In genomic region chr8:83972150-83973120, GRCm38 (mm10) we compare ENCODE assay signal across 8 mouse cellular contexts. TPM values are rescaled to one million over a fixed set of nuclear protein-coding genes. Genes with fewer than 3 reads are reported as not detected.
DNase-seq lines count a peak whose midpoint lies in the region; ATAC-seq lines count a peak whose summit lies in the region.

TSS of gene Prkaca (plus strand) at chr8:83972993.

- WGBS in lung, embryonic 16.5 days, result under 1% methylated on average over 66 of the region's 94 CpGs

- peak within 1 kb of the TSS; percentile 88 for H3K9ac ChIP-seq in lung, embryonic 16.5 days (ENCODE audit: low read length)

- H3K4me1 ChIP-seq in lung, embryonic 16.5 days (replicated peaks; ENCODE audit: control insufficient read depth, insufficient read depth, low read length), result peaks cover 25% of the 10 kb centered on the region

- H3K36me3 ChIP-seq in lung, embryonic 16.5 days (ENCODE audit: control insufficient read depth, insufficient read depth, low read length), result peaks cover 15% of the 10 kb centered on the region

- peak; percentile 99 for ATAC-seq in hematopoietic stem cell, adult 5-6 weeks (replicated peaks in 1 of 2; ENCODE audit: insufficient read depth in 1 of 2, low FRiP score in 2 of 2, low TSS enrichment in 1 of 2, low read depth in 1 of 2, poor library complexity in 2 of 2, severe bottlenecking in 2 of 2)
- peak; percentile 99 for ATAC-seq in lung, embryonic 16.5 days (ENCODE audit: low read depth)

- H3K27me3 ChIP-seq in lung, embryonic 16.5 days (ENCODE audit: control insufficient read depth, insufficient read depth, low read depth, low read length), result no peaks in the 10 kb centered on the region

- DNase-seq in MEL-GATA-1-ER (ENCODE audit: extremely low read depth, low read depth), result peak; percentile 95
- DNase-seq in cerebellum, adult 8-10 months, result peak; percentile 98
- DNase-seq in forelimb bud, embryonic 11.5 days (ENCODE audit: low read depth, low spot score), result peak; percentile 98
- peak; percentile 96 for DNase-seq in layer of hippocampus, adult 9-10 months (ENCODE audit: low spot score)
- peak; percentile 96 for DNase-seq in ovary, postnatal 10 days (ENCODE audit: low spot score)
- peak; percentile 95 to 99 for DNase-seq in thymus, postnatal 10 days (ENCODE audit: low spot score in 2 of 2)

- H3K4me2 ChIP-seq in lung, embryonic 16.5 days (ENCODE audit: low read depth, low read length), result peak within 1 kb of the TSS; percentile 90

- no peaks in the 10 kb centered on the region for H3K9me3 ChIP-seq in lung, embryonic 16.5 days (ENCODE audit: control insufficient read depth, low read length)

- H3K4me3 ChIP-seq in lung, embryonic 16.5 days (ENCODE audit: low read length), result peak within 1 kb of the TSS; percentile 86

- H3K27ac ChIP-seq in lung, embryonic 16.5 days (ENCODE audit: low read length), result peak within 1 kb of the TSS; percentile 68

RNA-seq across cellular contexts. Expression of gene Prkaca, which starts in this region (rescaled TPM):
- total RNA-seq in hematopoietic stem cell, adult 5-6 weeks (2017), result 24.0 and 27.6 TPM in 2 replicates
- polyA plus RNA-seq in lung, embryonic 16.5 days (2015; fragmentation: Nextera tagmentation; extraction: Ambion mirVana), result 103 and 133 TPM in 2 replicates

Comparison
In these comparisons a context has a peak if more than half of its experiments do, and no peak if none do; other contexts are left out.
1. Peak in every context shown above with its lines: DNase-seq, ATAC-seq, H3K4me3 ChIP-seq and H3K27ac ChIP-seq.